Mouse (Mus musculus): ENCODE data around the gene Vars2.

Gene Vars2

DNA sequence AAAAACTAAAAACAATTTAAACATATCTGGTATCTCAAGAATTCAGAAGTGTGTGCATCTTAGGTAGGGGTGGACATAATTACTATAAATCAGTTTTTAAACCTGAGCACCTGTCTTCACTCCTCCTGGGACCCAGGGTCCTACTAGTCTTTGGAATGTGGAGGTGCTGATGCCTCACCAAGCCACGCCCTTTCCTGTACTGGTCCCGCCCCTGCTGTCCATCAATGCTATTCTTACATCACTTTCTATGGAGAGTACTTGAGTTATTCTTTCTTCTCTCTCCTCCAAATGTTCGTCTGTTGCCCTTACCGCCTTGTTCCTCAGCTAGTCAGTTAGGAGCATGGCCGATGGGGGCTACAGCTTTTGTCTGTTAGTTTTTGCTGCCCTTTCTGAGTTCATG, 31.0 kb downstream of the Vars2 start:
- in situ Hi-C loops (cut with MseI, MboI) = loop anchor here in 1 of 2 experiments (25.0 kb wide), 1 partner anchor 1674 kb away; the partner anchor contains the start of genes B3galt4, Rps18 and Vps52

DNA sequence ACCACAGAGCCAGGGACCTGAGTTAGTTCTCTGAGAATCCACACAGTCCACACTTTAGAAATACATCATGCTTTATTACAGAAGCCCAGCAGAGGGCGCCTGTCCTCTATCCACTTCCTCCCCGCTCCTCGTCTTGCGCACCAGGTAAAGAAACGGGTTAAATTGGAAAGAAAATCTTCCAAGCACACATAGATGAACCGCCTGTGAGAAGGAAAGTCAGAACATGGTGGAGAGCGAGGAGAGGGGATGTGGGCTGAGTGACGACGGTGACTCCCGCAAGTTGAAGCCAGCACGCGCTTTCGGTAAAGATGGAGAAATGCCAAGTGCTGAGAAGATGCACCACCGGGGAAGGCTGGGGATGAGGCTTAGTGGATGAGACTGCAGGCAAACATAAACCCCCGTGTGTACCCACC, 31.7 kb downstream of the Vars2 start:
- in situ Hi-C loops (cut with MseI, MboI) = loop anchor here in 1 of 2 experiments (25.0 kb wide), 1 partner anchor 1673 kb away; the partner anchor contains the start of genes B3galt4, Rps18 and Vps52

DNA sequence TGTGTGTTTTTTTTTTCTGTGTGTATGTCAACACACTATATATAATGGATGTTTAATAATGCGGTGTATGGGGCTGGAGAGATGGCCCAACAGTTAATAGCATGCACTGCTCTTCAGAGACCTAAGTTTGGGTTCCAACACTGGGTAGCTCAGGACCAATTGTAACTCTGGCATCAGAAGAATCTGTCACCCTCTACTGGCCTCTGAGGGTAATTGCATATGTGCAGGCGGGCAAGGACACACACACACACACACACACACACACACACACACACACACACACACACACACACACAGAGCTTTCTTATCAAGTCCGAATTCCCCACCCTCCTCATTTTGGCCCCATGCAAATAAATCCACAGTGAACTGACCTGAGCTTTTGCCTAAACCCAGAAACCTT, 32.2 kb downstream of the Vars2 start:
- in situ Hi-C loops (cut with MseI, MboI) = loop anchor here in 1 of 2 experiments (25.0 kb wide), 1 partner anchor 1673 kb away; the partner anchor contains the start of genes B3galt4, Rps18 and Vps52

DNA sequence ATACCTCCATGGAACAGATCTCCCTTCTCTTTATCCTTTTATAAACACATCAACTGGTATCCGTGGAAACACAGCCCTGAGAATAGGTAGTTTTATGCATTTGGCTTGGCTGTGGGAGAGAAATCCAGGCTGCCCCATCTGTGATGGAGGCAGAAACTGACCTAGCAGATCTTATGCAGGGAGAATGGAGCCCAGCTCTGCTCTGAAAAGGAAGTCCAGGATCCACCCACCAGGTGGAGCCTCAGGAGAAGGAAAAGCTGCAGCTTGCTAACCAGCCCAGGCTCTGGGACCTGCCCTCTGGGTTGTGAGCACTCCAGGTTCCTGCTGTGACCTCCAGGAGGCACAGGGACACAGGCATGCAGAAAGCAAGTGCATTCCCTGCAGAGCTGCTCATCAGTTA, 33.4 kb downstream of the Vars2 start:
- in situ Hi-C loops (cut with MseI, MboI) = loop anchor here (5.0 to 25.0 kb wide), 2 partner anchors 103 to 1672 kb away; partner anchors contain the start of genes B3galt4 (in 1 of the 2), Rps18 (in 1 of the 2) and Vps52 (in 1 of the 2)

DNA sequence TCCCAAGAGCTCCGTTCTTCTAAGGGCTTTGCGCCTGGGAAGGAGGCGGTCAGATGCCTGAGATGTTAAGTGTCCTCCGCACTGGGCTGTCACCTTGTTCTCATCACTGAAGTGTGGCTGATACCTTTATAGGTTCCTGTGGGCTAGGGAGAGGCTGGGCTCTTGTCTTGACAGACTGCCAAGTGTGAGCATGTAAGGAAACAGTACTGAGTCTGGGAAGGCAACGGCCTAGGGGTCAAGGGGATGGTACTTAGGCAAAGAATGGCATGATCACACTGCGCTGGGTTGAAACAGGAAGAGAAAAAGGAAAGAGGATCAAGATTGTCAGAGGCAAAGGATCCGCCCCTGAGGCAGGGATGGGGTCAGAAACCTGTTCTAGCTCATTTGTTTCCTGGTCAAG, 40.9 kb downstream of the Vars2 start, which contains the start of gene Gm9573:
Gm9573 (minus strand) TSS at position 101 of the 400 bp plus-strand sequence.
- in situ Hi-C loops (cut with MseI, MboI) = loop anchor here in 1 of 2 experiments (25.0 kb wide), 1 partner anchor 1664 kb away; the partner anchor contains the start of genes B3galt4, Rps18 and Vps52

DNA sequence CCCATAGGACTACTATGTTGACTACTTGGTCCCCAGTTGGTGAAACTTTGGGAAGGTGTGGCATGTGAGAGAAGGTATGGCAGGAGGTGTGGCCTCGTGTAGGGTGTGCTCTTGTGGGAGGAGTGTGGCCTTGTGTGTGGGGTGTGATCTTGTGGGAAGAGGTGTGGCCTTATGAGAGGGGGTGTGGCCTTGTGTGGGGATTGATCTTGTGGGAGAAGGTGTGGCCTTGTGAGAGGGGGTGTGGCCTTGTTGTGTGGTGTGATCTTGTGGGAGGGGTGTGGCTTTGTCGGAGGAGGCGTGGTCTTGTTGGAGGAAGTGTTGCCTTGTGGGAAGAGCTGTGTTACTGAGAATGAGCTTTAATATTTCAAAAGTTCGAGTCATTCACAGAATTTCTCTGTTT, 50.3 kb downstream of the Vars2 start:
- in situ Hi-C loops (cut with MseI, MboI) = no loop called here

All from mouse trophoblast stem cell (cell line).